Mouse (Mus musculus) midbrain, embryonic 12.5 days (tissue): ENCODE measurements around the gene Scn4a. TPM values are rescaled to one million over a fixed set of nuclear protein-coding genes. Genes with fewer than 3 reads are reported as not detected.

Source experiments
- ATAC-seq: fragments of 200-750 bp; cut with Nextera tagmentation; 2 replicates; pipeline ENCODE4 v1.8.0; 2017; ENCODE audit warnings: low read depth, moderate TSS enrichment, moderate library complexity; ENCODE audit not compliant: low FRiP score
- H3K27ac ChIP-seq: fragments of 300-500 bp; sonication (generic); replicated peaks from 2 replicates; pipeline ENCODE4 v1.5.1; 2016; ENCODE audit warnings: mild to moderate bottlenecking
- H3K27me3 ChIP-seq: fragments of 300-500 bp; sonication (generic); 2 replicates; pipeline ENCODE4 v1.6.1; 2016; ENCODE audit warnings: mild to moderate bottlenecking
- H3K36me3 ChIP-seq: fragments of 300-500 bp; sonication (generic); 2 replicates; pipeline ENCODE4 v1.6.1; 2016
- H3K4me1 ChIP-seq: fragments of 300-500 bp; sonication (generic); 2 replicates; pipeline ENCODE4 v1.6.1; 2016
- H3K4me2 ChIP-seq: fragments of 300-500 bp; sonication (generic); replicated peaks from 2 replicates; pipeline ENCODE4 v1.6.1; 2016; ENCODE audit warnings: mild to moderate bottlenecking, moderate library complexity
- H3K4me3 ChIP-seq: fragments of 300-500 bp; sonication (generic); 2 replicates; pipeline ENCODE4 v1.5.1; 2016; ENCODE audit warnings: mild to moderate bottlenecking
- H3K9ac ChIP-seq: fragments of 300-500 bp; sonication (generic); replicated peaks from 2 replicates; pipeline ENCODE4 v1.6.1; 2016; ENCODE audit warnings: mild to moderate bottlenecking, moderate library complexity
- H3K9me3 ChIP-seq: fragments of 300-500 bp; sonication (generic); 2 replicates; pipeline ENCODE4 v1.6.1; 2016; ENCODE audit warnings: mild to moderate bottlenecking
- WGBS: fragments of 180-500 bp; shearing (Covaris S2); methylation state at CpG from one replicate; pipeline ENCODE4 v1.1.7; 2016; 5-methylcytosine and 5-hydroxymethylcytosine counted together
- polyA plus RNA-seq: library from polyadenylated mRNA; unstranded; fragments of >200 nt; fragmentation: Nextera tagmentation; extraction: Ambion mirVana; gene quantifications from 2 replicates; pipeline ENCODE4 v1.2.1, GENCODE M21; 2016

The Scn4a gene
- polyA plus RNA-seq, 1 experiment from 2014 or later, result not detected

- no peaks in the 10 kb centered on the region for H3K36me3 ChIP-seq
- no peaks in the 10 kb centered on the region for H3K9me3 ChIP-seq
- H3K4me2 ChIP-seq, result no peak overlapping the region
- WGBS, result 77% methylated on average over 6 of the region's 6 CpGs
- no peak for ATAC-seq
- no peaks in the 10 kb centered on the region for H3K4me1 ChIP-seq
- no peak overlapping the region for H3K9ac ChIP-seq
- no peaks in the 10 kb centered on the region for H3K27me3 ChIP-seq
- H3K4me3 ChIP-seq, result no peak overlapping the region
- no peak overlapping the region for H3K27ac ChIP-seq
These were observed 30.1 kb upstream of the Scn4a start for GRCm38 (mm10) chr11:106383051-106383790.

GRCm38 (mm10) chr11:106382424-106382823 is 29.3 kb upstream of the Scn4a start:
- Histone ChIP-seq H3K9ac (no peak overlapping the region), H3K36me3 (no peaks in the 10 kb centered on the region), H3K4me2 (no peak overlapping the region), H3K4me1 (no peaks in the 10 kb centered on the region), H3K27ac (no peak overlapping the region), H3K9me3 (no peaks in the 10 kb centered on the region), H3K27me3 (no peaks in the 10 kb centered on the region), H3K4me3 (no peak overlapping the region)
- ATAC-seq, result no peak
- 88% methylated on average over 5 of the region's 5 CpGs for WGBS

GRCm38 (mm10) chr11:106381883-106382282 is 28.8 kb upstream of the Scn4a start:
- Histone ChIP-seq H3K27ac (no peak overlapping the region), H3K4me1 (no peaks in the 10 kb centered on the region), H3K36me3 (no peaks in the 10 kb centered on the region), H3K4me2 (no peak overlapping the region), H3K9ac (no peak overlapping the region), H3K9me3 (no peaks in the 10 kb centered on the region), H3K27me3 (no peaks in the 10 kb centered on the region), H3K4me3 (no peak overlapping the region)
- ATAC-seq, result no peak
- 88% methylated on average over 7 of the region's 7 CpGs for whole genome bisulfite sequencing

GRCm38 (mm10) chr11:106381011-106381410 is 27.9 kb upstream of the Scn4a start:
- Histone ChIP-seq H3K27ac (no peak overlapping the region), H3K36me3 (no peaks in the 10 kb centered on the region), H3K4me1 (no peaks in the 10 kb centered on the region), H3K27me3 (no peaks in the 10 kb centered on the region), H3K4me3 (no peak overlapping the region), H3K9ac (no peak overlapping the region), H3K4me2 (no peak overlapping the region), H3K9me3 (no peaks in the 10 kb centered on the region)
- WGBS, result 85% methylated on average over 11 of the region's 11 CpGs
- no peak for ATAC-seq

- Histone ChIP-seq H3K27ac (no peak overlapping the region), H3K9ac (no peak overlapping the region), H3K9me3 (no peaks in the 10 kb centered on the region), H3K27me3 (no peaks in the 10 kb centered on the region), H3K4me2 (no peak overlapping the region), H3K4me3 (no peak overlapping the region), H3K36me3 (no peaks in the 10 kb centered on the region), H3K4me1 (no peaks in the 10 kb centered on the region)
- WGBS, result 85% methylated on average over 5 of the region's 5 CpGs
- ATAC-seq, result no peak
These were observed 21.9 kb upstream of the Scn4a start for GRCm38 (mm10) chr11:106374979-106375378.

GRCm38 (mm10) chr11:106374559-106374958 is 21.5 kb upstream of the Scn4a start:
- no peak overlapping the region for H3K4me2 ChIP-seq
- H3K4me1 ChIP-seq, result no peaks in the 10 kb centered on the region
- no peaks in the 10 kb centered on the region for H3K36me3 ChIP-seq
- no peak overlapping the region for H3K27ac ChIP-seq
- 57% methylated on average over 9 of the region's 9 CpGs for WGBS
- no peak for ATAC-seq
- no peaks in the 10 kb centered on the region for H3K27me3 ChIP-seq
- H3K4me3 ChIP-seq, result no peak overlapping the region
- no peaks in the 10 kb centered on the region for H3K9me3 ChIP-seq
- no peak overlapping the region for H3K9ac ChIP-seq

GRCm38 (mm10) chr11:106373998-106374397 is 20.9 kb upstream of the Scn4a start:
- H3K36me3 ChIP-seq, result no peaks in the 10 kb centered on the region
- no peaks in the 10 kb centered on the region for H3K27me3 ChIP-seq
- WGBS, result 60% methylated on average over 11 of the region's 11 CpGs
- H3K27ac ChIP-seq, result no peak overlapping the region
- ATAC-seq, result no peak
- no peaks in the 10 kb centered on the region for H3K4me1 ChIP-seq
- H3K4me3 ChIP-seq, result no peak overlapping the region
- no peak overlapping the region for H3K9ac ChIP-seq
- no peaks in the 10 kb centered on the region for H3K9me3 ChIP-seq
- H3K4me2 ChIP-seq, result no peak overlapping the region

GRCm38 (mm10) chr11:106366316-106366715 is 13.2 kb upstream of the Scn4a start:
- Histone ChIP-seq H3K9me3 (no peaks in the 10 kb centered on the region), H3K4me3 (no peak overlapping the region), H3K27ac (no peak overlapping the region), H3K36me3 (no peaks in the 10 kb centered on the region), H3K27me3 (no peaks in the 10 kb centered on the region), H3K4me1 (peaks cover 11% of the 10 kb centered on the region), H3K4me2 (no peak overlapping the region), H3K9ac (no peak overlapping the region)
- no peak for ATAC-seq
- WGBS, result 7% methylated on average over 3 of the region's 3 CpGs

GRCm38 (mm10) chr11:106365366-106365765 is 12.3 kb upstream of the Scn4a start, which contains the start of gene Prr29:
Gene Prr29, plus strand, starts transcription at chr11:106365472.
- Histone ChIP-seq H3K4me3 (no peak within 1 kb of the TSS), H3K9me3 (no peaks in the 10 kb centered on the region), H3K9ac (peak within 1 kb of the TSS; percentile 31), H3K4me1 (peaks cover 11% of the 10 kb centered on the region), H3K27ac (peak within 1 kb of the TSS; percentile 39), H3K36me3 (no peaks in the 10 kb centered on the region), H3K27me3 (no peaks in the 10 kb centered on the region), H3K4me2 (peak within 1 kb of the TSS; percentile 34)
- ATAC-seq, result 0 out of 2 replicates have a peak, but pooled peaks have one; percentile 4
- WGBS, result 63% methylated on average over 10 of the region's 10 CpGs

- H3K4me3 ChIP-seq, result no peak overlapping the region
- H3K9ac ChIP-seq, result peak overlapping the region; percentile 31; the same call in 1 of the 2 replicates
- peak overlapping the region; percentile 34 for H3K4me2 ChIP-seq
These were observed 11.6 kb upstream of the Scn4a start for GRCm38 (mm10) chr11:106364712-106365111.

GRCm38 (mm10) chr11:106359350-106359749 is 6.3 kb upstream of the Scn4a start:
- Histone ChIP-seq H3K4me2 (no peak overlapping the region), H3K4me3 (no peak overlapping the region), H3K36me3 (no peaks in the 10 kb centered on the region), H3K27ac (no peak overlapping the region), H3K9ac (no peak overlapping the region), H3K27me3 (no peaks in the 10 kb centered on the region), H3K4me1 (peaks cover under 1% of the 10 kb centered on the region; the same call in 1 of the 2 replicates), H3K9me3 (no peaks in the 10 kb centered on the region)
- WGBS, result 13% methylated on average over 5 of the region's 5 CpGs
- no peak for ATAC-seq

More at GRCm38 (mm10) chr11:106364712-106365111, 11.6 kb upstream of the Scn4a start:
- 4% methylated on average over 11 of the region's 11 CpGs for WGBS
- Histone ChIP-seq H3K27ac (peak overlapping the region; percentile 39), H3K36me3 (no peaks in the 10 kb centered on the region), H3K27me3 (no peaks in the 10 kb centered on the region), H3K9me3 (no peaks in the 10 kb centered on the region), H3K4me1 (peaks cover 11% of the 10 kb centered on the region)
- peak; percentile 60 for ATAC-seq

GRCm38 (mm10) chr11:106355382-106356128 is 2.5 kb upstream of the Scn4a start:
- no peaks in the 10 kb centered on the region for H3K9me3 ChIP-seq
- H3K27me3 ChIP-seq, result no peaks in the 10 kb centered on the region
- H3K4me2 ChIP-seq, result no peak overlapping the region
- ATAC-seq, result no peak
- H3K9ac ChIP-seq, result no peak overlapping the region
- WGBS, result 79% methylated on average over 19 of the region's 19 CpGs
- no peaks in the 10 kb centered on the region for H3K4me1 ChIP-seq
- no peak overlapping the region for H3K4me3 ChIP-seq
- H3K27ac ChIP-seq, result no peak overlapping the region
- H3K36me3 ChIP-seq, result no peaks in the 10 kb centered on the region
